Mouse (Mus musculus): ENCODE measurements around the gene Large1. TPM values are rescaled to one million over a fixed set of nuclear protein-coding genes. Genes with fewer than 3 reads are reported as not detected.
"Not testable (repeated sequence)": the region's sequence is repeated elsewhere in the genome, so short reads cannot be mapped to it uniquely, and the experiment has no call there.

The Large1 gene
- 100 to 1,000 TPM; 139 to 140 TPM for total RNA-seq (2021)
- long read RNA-seq, full-length matches to known transcripts = 18 of 34 reads
- long read RNA-seq, partial matches to known transcripts = 12 of 34 reads
- long read RNA-seq, other reads (novel, unspliced or antisense) = 4 of 34 reads

DNA sequence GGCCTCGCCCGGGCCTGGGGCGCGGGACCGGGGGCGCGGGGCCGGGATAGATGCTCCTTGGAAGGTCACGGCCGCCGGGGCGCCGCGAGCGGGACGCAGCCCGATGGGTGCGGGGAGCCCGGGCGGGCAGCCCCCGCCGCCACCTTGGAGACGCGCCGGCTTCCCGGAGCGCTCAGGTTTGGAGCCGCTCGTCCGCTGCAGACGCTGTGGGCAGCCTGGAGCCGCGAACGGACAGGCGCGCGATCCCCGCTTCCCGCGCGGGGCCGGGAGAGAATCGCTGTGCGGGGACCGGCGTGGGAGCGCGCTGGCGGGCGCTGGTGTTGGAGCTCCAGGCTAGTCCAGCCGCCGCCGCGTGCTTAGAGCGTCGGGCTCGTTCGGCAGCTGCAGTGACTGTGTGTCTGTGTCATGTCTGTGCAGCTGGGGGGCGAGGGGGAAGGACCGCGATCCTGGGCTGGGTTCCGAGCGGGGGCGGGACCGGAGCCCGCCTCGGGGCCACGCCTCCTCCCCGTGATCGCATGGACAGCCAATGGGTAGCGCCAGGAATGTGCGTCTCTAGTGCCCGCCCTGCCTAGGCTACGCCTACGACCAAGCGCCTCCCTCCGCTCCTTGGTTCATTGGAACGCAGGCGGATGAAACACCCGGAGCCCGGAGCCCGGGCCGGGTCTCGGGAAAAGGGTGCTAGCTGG, at the start of gene Large1:
TSS of gene Large1 (minus strand) at position 433 of the 686 bp plus-strand sequence.
- peak; percentile 99 for DNase-seq (ENCODE audit: low spot score in 2 of 2)

DNA sequence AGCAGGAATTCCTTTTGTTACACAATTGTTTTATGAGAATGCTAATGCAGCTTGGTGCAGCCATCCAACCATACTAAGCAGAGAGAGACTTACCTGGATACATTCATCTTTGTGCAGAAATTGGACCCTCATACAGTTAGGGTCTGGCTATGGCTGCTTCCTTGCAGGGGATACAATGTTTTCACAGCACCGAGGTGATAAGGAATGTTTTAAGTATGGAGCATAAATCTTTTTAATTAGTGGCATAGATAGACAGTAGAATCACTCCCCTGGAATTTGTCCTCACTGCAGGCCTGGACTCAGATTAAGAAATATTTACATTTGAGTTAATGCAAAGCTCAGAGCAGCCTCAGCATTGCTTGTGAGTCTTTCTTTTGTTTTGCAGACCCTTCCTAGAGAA, 47.0 kb upstream of the Large1 start:
- DNase-seq (ENCODE audit: low spot score in 2 of 2) = no peak

DNA sequence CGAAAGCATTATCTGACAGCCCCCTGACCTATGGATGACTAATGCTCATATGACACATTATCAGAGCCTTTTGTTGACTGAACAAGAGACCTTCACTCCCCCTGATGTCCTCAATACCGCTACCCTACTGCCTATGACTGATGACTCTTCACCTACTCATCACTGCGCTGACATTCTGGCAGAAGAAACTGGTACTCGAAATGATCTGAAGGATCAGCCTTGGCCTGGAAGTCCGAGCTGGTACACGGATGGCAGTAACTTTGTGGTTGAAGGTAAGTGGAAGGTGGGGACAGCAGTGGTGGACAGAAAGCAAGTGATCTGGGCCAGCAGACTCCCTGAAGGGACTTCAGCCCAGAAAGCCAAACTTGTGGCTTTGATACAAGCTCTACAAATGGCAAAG, 19.7 kb upstream of the Large1 start:
- not testable (repeated sequence) for DNase-seq (ENCODE audit: low spot score in 2 of 2)

DNA sequence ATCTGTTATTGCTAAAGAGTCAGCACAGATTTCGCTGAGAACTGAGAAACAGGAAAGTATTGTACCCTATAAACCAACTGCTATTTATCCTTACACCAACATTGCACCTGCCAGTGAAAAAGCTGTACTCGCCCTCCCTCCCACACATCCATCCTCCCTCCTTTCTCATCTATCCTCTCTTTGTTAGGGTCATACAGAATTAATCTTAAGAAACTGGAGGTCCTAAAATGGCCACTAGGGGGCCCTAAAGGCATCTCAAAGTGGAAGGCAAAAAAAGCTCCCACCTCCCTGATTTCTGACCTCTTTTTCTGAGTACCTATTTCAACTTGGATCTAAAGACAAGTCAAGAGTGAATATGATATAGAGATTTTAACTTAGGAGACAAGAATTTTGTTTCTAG, 2.6 kb upstream of the Large1 start:
- DNase-seq (ENCODE audit: low spot score in 2 of 2) = peak; percentile 59 to 91

DNA sequence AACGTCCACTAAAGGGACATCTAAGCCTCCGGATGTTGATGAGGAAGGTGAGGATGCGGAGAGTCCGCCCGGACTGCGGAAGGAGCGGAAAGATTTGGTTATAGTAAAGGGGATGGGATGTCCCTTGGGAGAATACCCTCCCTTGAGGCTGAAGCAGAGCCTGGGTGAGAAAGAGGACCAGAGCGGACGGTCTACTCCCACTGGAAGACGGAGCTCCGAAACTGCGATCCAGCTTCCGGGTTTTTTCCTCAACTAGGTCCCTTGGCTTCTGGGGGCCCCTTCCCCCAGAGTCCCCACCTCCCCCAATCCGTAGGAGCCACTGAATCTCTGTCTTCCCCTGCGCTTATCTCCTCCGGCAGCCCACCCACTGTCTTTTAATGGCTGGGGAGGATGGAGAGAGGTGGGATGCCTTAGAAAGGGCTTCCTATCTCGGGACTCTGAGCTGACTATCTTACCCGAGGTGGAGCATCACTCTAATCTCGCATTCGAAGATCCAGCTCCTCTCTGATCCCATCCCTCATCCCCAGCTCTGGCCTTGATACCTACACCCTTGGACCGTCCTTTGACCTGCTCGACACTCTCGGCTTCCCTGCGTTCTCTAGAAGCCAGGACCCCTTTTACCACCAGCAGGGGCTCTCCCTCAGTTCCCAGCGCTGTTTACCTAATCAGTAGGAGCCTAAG, 1.0 kb upstream of the Large1 start:
- peak; percentile 69 to 85 for DNase-seq (ENCODE audit: low spot score in 2 of 2)

DNA sequence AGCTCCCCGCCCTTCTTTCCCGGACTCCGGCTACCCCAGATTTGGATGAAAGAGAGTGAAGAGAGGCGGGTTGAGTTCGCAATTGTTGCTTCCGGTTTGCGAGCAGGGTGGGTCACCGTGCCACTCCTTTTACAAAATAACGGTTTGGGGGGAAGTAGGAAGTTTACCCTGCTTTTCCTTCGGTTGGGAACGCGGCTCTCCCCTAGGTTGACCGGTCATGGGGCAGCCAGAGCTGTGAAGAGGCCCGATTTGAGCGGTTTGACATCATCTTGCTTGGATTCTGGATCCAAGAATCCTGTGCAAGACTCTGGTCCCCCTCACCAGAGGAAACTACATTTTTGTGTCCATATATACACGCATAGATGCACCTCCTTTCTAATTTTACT, 447 bp upstream of the Large1 start:
- no peak for DNase-seq (ENCODE audit: low spot score in 2 of 2)

DNA sequence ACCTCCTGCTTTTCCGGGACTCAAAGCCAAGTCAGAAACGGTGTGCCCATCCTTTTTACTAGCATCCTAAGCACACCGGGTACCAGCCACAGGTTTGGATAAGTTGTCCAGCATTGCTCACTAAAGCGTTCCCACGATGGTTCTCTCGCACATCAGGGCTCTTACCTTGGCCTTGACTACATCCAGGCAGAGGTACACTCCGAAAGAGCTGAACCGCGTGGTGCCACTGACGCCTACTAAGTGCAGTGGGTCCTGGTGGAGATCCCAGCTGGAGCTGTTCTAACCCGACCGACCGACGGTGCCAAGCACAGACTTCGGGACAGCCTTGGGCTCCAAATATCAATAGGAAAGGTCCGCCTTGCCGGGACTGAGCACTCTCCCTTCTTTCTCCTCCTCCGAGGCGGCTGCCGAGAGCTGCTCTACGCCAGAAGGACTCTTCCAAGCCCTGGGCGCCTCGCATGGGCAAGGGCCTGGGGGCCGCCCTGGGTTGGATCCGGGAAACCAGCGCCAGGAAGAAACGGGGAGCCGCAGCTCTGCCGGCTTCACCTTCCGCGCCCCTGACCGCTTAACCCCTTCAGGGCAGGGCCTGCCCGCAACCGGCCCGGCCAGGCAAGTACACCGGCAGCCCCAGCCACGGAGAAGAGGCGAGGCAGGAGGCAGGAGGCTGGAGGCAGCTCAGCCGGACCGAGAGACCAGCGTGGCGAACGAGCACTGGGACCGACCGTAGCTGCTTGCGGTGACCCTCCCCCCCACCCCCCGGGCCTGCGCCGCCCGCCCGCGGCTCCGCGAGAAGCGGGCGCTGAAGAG, 836 bp downstream of the Large1 start:
- DNase-seq (ENCODE audit: low spot score in 2 of 2) = no peak

DNA sequence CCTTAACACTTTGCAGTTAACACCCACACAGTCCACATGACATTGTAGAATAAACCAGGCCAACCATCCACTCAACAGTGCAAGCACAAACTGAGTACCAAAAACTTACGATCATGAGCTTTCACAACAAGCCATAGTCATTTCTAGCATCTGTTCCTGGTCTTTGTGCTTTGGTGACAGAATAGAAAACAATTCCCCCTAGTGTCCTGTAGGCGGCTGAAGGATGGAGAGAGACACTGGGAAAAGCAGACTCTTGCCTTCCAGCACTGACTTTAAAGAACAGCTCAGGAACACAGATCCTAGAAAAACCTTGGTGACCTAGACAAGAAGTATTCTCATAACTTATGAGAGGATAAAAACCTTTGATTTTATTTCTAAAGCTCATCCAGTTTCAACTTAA, 3.0 kb downstream of the Large1 start:
- DNase-seq (ENCODE audit: low spot score in 2 of 2) = peak in 1 of 2 experiments; percentile 54

DNA sequence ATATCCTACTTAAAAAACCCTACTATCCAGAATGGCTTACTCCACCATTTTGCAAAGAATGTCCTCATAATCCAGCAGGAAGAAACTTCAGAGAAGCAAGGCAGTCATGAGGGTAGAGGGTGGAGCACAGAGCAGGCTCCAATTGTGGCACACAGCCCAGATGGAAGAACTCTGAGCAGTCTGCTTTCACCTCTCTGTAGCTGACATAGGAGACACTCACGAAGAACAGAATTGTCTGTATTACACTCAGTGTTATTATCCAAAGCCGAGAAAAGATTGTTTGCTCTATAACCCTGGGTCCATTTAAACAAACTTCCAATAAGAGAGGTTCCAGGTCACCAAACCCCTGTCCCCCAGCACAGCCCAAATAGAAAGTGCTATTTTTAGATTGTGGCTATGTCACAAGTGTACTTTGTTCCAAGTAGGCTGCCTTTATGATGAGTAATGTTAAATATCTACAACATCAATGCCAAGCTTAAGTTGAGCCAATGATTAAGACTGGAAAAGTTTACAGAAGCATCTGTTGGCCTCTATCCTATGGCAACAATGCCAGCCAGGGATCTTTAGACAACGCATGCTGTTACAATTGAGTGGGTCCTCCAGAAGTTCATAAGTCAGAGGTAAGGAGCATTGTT, 10.5 kb downstream of the Large1 start:
- DNase-seq (ENCODE audit: low spot score in 2 of 2) = no peak

DNA sequence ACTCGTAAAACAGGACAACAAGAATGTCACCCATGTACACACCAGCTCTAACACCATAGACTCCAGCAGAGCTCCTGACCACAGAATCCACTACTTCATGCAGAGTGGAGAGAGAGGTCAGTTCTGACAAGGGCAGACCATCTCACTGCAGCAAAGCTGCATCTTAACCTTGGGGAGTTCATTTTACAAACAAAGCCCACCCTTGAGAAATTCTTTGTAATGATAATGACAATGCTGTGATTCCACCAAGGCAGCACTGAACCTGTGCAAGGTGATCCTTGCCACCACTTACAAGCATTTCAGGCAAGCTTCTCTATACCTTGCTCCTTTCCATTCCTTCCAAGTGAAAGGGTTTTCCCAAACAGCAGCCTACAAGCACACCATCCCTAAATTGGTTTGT, 16.5 kb downstream of the Large1 start:
- DNase-seq (ENCODE audit: low spot score in 2 of 2) = no peak

DNA sequence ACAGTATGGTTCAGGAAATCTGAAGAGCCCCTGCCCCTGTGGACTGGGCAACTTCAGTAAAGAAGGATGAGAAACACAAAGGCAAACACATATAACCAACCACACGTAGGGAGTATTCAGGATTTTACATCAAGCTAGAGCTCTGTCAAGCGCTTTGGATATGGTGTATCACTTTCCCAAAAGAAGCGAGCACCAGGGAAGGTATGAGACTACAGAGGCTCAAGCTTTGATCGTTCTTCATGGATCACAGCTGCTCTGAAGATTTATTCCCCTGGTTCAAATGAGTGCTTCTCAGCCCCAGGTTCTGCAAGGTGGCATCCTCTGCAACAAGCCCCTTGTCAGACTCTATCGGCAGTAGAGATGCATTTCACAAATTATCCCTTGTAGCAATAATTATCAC, 24.2 kb downstream of the Large1 start:
- DNase-seq (ENCODE audit: low spot score in 2 of 2) = no peak

DNA sequence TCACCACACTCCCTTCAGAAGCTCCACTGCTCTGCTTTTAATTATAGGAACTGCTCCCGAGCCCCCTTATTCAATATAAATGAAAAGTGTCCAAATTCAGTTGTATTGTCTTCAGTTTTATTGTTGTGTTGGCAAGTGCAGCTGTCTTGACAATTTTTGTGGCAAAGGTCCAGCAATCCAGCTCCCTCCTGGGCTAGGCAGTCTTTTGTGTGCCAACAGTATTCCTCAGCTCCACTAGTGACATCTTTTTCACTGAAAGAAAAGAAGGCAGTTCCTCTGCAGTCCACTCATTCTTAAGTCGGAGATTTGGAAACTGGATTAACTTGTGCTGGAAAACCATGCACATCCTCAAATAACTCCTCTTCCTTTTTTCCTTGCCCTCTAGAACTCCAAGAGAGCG, 25.3 kb downstream of the Large1 start:
- no peak for DNase-seq (ENCODE audit: low spot score in 2 of 2)

DNA sequence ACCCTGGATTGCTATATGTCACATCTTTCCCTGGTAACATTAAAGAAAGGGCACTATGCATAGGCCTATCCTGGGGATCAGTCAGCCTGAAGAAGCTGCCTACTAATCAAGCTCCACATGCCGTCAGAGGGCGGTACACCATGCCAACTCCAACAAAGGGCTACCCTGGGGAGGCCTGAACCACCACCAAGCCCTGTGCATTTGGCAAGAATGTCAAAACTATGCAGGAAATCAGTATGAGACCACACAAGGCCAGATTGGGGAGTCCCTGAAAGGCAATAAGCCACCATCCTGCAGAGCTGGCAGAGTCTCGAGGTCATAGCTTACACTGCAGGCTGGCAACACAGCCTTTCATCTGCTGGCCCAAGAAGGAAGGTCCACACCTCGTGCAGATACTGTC, 28.7 kb downstream of the Large1 start:
- no peak for DNase-seq (ENCODE audit: low spot score in 2 of 2)

DNA sequence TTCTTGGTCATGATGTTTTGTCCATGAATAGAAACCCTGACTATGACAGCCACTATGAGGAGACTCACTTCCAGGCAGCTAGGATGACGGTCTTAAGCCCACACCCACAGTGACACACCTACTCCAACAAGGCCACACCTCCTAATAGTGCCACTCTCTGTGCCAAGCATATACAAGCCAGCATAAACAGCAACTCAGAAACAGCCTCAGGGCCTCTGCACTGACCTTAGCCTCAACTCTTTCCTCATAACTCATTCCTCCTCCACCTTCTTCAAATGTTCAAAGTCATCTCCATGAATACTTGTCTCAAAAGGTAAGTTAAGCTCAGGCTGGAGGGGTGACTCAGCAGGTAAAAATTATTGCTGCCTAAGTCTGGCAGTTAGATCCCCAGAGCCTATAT, 29.7 kb downstream of the Large1 start:
- no peak for DNase-seq (ENCODE audit: low spot score in 2 of 2)

DNA sequence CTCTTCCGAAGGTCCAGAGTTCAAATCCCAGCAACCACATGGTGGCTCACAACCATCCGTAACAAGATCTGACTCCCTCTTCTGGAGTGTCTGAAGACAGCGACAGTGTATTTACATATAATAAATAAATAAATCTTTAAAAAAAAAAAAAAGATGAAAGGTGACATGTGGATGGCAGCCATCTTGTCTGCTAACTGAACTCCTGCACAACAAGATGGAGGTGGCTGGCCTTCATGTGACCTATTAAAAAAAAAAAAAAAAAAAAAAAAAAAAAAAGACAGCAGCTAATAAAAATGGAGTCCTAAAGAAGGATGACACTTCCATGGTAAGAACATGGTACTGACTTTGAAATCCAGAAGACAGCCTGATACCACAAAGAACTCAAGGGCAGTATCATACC, 33.8 kb downstream of the Large1 start:
- not testable (repeated sequence) for DNase-seq (ENCODE audit: low spot score in 2 of 2)

DNA sequence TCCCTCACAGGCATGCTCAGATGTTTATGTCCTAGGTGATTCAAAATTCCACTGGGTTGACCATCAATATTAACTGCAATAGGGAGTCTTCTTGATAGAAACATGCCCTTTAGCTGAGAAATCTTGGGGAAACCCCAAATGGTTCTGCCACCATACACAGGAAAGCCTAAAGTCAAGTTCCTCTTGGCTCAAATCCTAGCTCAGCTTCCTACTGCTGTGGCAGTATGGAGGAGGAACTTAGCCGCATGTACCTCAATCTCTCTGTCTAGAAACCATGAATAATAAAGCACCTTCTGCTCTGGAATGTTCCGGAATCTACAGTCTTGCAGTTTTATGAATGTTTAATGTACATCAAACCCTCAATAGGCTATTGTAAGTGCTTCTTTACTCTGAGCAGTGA, 39.4 kb downstream of the Large1 start:
- DNase-seq (ENCODE audit: low spot score in 2 of 2) = no peak

DNA sequence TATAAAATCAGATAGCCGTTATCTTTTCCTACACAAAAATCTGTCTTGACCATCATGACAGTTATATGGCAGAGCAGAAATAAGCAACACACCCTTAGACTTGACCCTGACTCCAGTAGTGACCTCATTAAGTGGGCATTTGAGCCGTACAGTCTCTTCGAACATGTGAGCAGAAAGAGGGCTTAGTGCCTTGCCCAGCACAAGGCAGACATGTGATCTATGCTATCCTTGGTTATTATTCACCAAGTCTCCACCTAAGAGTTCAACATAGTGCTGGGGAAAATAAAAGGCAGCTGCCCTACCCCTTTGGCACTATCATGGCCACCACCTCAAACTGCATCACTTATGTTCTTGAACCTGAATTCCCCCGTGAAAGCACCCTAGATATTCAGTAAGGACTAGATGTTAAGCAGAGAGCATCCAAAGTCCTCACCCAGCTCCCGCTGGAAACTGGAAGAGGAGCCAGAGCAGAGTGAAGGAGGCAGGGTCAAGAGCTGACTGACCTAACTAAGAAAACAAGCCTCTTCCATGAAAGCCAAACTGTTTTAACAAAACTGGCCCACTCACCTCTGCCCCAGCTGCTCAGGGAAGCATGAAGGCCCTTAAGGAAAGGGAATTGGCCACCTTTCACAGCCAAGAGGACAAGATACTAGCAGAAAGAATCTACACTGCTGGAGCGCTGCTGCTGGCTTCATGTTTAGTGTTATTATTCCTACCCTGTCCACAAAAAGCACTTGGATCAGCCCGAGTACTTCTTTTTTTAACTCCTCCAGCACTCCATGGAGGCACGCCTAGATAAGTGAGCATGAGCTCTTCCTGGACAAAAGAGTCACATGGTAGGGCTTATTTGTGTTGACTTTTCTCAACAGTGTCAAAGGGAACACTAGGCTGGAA, 40.4 kb downstream of the Large1 start:
- no peak for DNase-seq (ENCODE audit: low spot score in 2 of 2)

DNA sequence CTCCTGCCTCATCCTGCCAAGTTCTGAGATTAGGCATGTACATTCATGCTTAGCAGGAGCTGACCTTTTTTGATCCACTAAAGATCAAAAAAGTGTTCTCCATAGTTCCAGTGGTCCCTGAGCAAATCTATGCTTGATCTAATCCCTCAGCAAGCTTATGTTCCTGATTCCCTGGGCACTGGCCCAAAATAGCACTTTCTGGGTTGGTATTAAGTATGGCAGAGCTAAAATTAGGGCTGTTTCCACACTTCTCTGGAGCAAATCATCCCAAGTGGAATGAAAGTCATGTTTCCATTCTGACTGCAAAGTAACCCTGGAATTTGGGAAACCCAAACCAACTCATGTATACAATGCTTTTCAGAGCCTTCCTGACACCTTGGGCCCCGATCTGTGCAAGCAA, 42.9 kb downstream of the Large1 start:
- DNase-seq (ENCODE audit: low spot score in 2 of 2) = no peak

DNA sequence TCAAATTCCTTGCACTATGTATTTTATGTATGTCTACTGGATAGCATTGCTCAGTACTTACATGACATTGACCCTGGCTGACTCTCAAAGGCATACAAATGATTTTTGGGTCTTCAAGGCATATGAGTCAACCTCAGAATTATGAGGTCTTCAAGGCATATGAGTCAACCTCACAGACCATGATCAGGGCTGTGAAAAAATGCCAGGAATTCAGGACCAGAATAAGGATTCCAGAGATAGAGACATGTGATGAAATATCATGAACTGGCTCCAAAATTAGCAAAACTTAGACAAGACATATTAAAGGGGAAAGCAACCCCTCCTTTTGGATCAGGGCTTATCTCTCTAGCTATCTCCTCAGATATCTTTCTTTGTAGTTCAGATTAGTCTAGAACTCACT, 43.3 kb downstream of the Large1 start:
- DNase-seq (ENCODE audit: low spot score in 2 of 2) = no peak

DNA sequence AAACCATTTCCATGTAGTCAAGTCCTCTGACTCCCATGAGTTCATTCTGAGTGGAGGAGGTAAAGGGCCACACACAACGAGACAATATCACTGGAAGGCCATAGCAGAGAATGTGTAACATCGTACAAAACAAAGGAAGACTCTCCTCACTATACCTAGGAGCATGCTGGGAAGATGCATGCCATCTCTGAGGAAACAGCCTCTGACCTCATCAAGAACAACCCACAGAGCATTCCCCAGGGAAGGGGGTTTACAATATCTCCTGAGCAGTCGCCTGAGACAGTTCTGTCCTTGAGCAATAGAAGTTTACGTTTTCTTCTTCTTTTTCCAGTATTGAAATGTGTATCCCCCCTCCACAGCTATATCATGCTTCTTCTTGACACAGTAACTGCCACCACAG, 49.4 kb downstream of the Large1 start:
- DNase-seq (ENCODE audit: low spot score in 2 of 2) = no peak

DNA sequence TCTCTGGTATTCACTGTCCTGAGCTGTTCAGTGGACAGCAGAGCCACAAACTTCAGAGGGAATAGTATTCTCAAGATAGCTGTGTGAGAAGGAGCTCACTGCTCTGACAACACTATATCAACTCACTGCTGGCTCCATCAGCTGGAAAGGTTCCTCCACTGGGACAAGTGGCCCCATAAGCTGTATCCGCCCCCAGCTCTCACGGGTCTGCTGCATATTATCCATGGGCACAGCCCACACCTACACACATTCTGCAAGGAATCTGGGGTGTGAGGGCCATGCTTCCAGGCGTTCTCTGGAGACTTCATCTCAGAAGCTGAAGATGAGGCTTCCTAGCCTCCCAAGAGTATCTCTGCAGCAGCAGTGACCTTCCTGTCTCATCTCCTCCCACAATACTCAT, 50.4 kb downstream of the Large1 start:
- DNase-seq (ENCODE audit: low spot score in 2 of 2) = no peak

All from layer of hippocampus, adult 18-20 months (tissue).